Mouse (Mus musculus) ES-Bruce4 (cell line): ENCODE measurements around the gene Frmd5. TPM values are rescaled to one million over a fixed set of nuclear protein-coding genes. Genes with fewer than 3 reads are reported as not detected.

ENCODE experiments used
- H3K27ac ChIP-seq: 2 replicates; pipeline ENCODE4 v1.5.1; 2012; ENCODE audit warnings: low read length, inconsistent platforms; ENCODE audit not compliant: insufficient read depth
- H3K27me3 ChIP-seq: 2 replicates; pipeline ENCODE4 v1.6.1; 2012; ENCODE audit warnings: mild to moderate bottlenecking, low read length, inconsistent platforms; ENCODE audit not compliant: control insufficient read depth, poor library complexity, insufficient read depth, severe bottlenecking
- H3K36me3 ChIP-seq: 2 replicates; pipeline ENCODE4 v1.6.1; 2012; ENCODE audit warnings: inconsistent platforms, mild to moderate bottlenecking, low read length, moderate library complexity; ENCODE audit not compliant: control insufficient read depth, poor library complexity, insufficient read depth, severe bottlenecking
- H3K4me1 ChIP-seq: one replicate; pipeline ENCODE4 v1.8.1; 2011; ENCODE audit warnings: low read length; ENCODE audit not compliant: control insufficient read depth, insufficient read depth
- H3K4me3 ChIP-seq: 2 replicates; pipeline ENCODE4 v1.5.1; 2011; ENCODE audit warnings: low read depth, mild to moderate bottlenecking, low read length
- H3K9ac ChIP-seq: 2 replicates; pipeline ENCODE4 v1.6.1; 2012; ENCODE audit warnings: low read depth, mild to moderate bottlenecking, inconsistent platforms; ENCODE audit not compliant: poor library complexity, severe bottlenecking
- H3K9me3 ChIP-seq: replicated peaks from 2 replicates; pipeline ENCODE4 v1.6.1; 2012; ENCODE audit warnings: mild to moderate bottlenecking, low read length, inconsistent platforms; ENCODE audit not compliant: control insufficient read depth, poor library complexity, insufficient read depth, severe bottlenecking
- CTCF ChIP-seq: IDR thresholded peaks from one replicate; pipeline ENCODE4 v1.8.1; 2011; ENCODE audit warnings: low read depth, low read length
- EP300 ChIP-seq: IDR thresholded peaks from 2 replicates; pipeline ENCODE4 v1.6.1; 2011; ENCODE audit warnings: low read depth, low read length; ENCODE audit not compliant: insufficient read depth
- POLR2A ChIP-seq: IDR thresholded peaks from one replicate; pipeline ENCODE4 v1.8.1; 2011; ENCODE audit warnings: low read length; ENCODE audit not compliant: insufficient read depth
- polyA plus RNA-seq: library from polyadenylated mRNA; stranded (reverse); fragments of >200 nt; gene quantifications from 2 replicates; pipeline ENCODE4 v1.2.4, GENCODE M21; 2011; ENCODE audit warnings: low read depth; ENCODE audit not compliant: missing spikeins, insufficient read depth, insufficient read length

The Frmd5 gene
- polyA plus RNA-seq, 1 experiment, result 10.5 TPM

GRCm38 (mm10) chr2:121596621-121597020 lies 210.3 kb downstream of the Frmd5 start:
- Histone ChIP-seq H3K4me3 (no peak overlapping the region), H3K27ac (no peak overlapping the region), H3K27me3 (no peaks in the 10 kb centered on the region), H3K36me3 (no peaks in the 10 kb centered on the region), H3K9ac (no peak overlapping the region), H3K4me1 (peaks cover 3% of the 10 kb centered on the region), H3K9me3 (no peaks in the 10 kb centered on the region)
- TF ChIP-seq POLR2A (no peak), EP300 (no peak), CTCF (no peak)

GRCm38 (mm10) chr2:121594660-121595291 lies 212.1 kb downstream of the Frmd5 start:
- Histone ChIP-seq H3K4me3 (no peak overlapping the region), H3K9ac (no peak overlapping the region), H3K9me3 (no peaks in the 10 kb centered on the region), H3K36me3 (no peaks in the 10 kb centered on the region), H3K4me1 (peaks cover 3% of the 10 kb centered on the region), H3K27me3 (no peaks in the 10 kb centered on the region), H3K27ac (no peak overlapping the region)
- no peak for TF ChIP-seq CTCF
- TF ChIP-seq POLR2A, result no peak
- TF ChIP-seq EP300, result no peak

GRCm38 (mm10) chr2:121594131-121594530 lies 212.8 kb downstream of the Frmd5 start:
- no peaks in the 10 kb centered on the region for H3K36me3 ChIP-seq
- no peak overlapping the region for H3K4me3 ChIP-seq
- no peak overlapping the region for H3K27ac ChIP-seq

GRCm38 (mm10) chr2:121588309-121588694 lies 218.6 kb downstream of the Frmd5 start:
- Histone ChIP-seq H3K36me3 (no peaks in the 10 kb centered on the region), H3K27me3 (no peaks in the 10 kb centered on the region), H3K9me3 (no peaks in the 10 kb centered on the region), H3K9ac (no peak overlapping the region), H3K4me3 (no peak overlapping the region), H3K4me1 (peaks cover 3% of the 10 kb centered on the region), H3K27ac (no peak overlapping the region)
- no peak for TF ChIP-seq CTCF
- TF ChIP-seq POLR2A, result no peak
- no peak for TF ChIP-seq EP300

More at GRCm38 (mm10) chr2:121594131-121594530, 212.8 kb downstream of the Frmd5 start:
- H3K4me1 ChIP-seq, result peaks cover 3% of the 10 kb centered on the region
- H3K9me3 ChIP-seq, result no peaks in the 10 kb centered on the region
- H3K27me3 ChIP-seq, result no peaks in the 10 kb centered on the region
- no peak for TF ChIP-seq CTCF
- no peak for TF ChIP-seq POLR2A
- TF ChIP-seq EP300, result no peak
- no peak overlapping the region for H3K9ac ChIP-seq

GRCm38 (mm10) chr2:121587523-121588308 lies 219.2 kb downstream of the Frmd5 start:
- Histone ChIP-seq H3K27me3 (no peaks in the 10 kb centered on the region), H3K9me3 (no peaks in the 10 kb centered on the region), H3K4me3 (no peak overlapping the region), H3K27ac (no peak overlapping the region), H3K36me3 (no peaks in the 10 kb centered on the region), H3K9ac (no peak overlapping the region), H3K4me1 (peaks cover 3% of the 10 kb centered on the region)
- TF ChIP-seq EP300 (no peak), CTCF (no peak), POLR2A (no peak)

GRCm38 (mm10) chr2:121584705-121585104 lies 222.2 kb downstream of the Frmd5 start:
- H3K36me3 ChIP-seq, result no peaks in the 10 kb centered on the region
- no peak overlapping the region for H3K9ac ChIP-seq
- H3K4me3 ChIP-seq, result no peak overlapping the region
- H3K27ac ChIP-seq, result no peak overlapping the region
- peaks cover 3% of the 10 kb centered on the region for H3K4me1 ChIP-seq
- TF ChIP-seq CTCF (no peak), EP300 (no peak), POLR2A (no peak)
- H3K9me3 ChIP-seq, result no peaks in the 10 kb centered on the region
- no peaks in the 10 kb centered on the region for H3K27me3 ChIP-seq
